8 mouse cellular contexts compared by ENCODE assay signal in the genomic region with DNA sequence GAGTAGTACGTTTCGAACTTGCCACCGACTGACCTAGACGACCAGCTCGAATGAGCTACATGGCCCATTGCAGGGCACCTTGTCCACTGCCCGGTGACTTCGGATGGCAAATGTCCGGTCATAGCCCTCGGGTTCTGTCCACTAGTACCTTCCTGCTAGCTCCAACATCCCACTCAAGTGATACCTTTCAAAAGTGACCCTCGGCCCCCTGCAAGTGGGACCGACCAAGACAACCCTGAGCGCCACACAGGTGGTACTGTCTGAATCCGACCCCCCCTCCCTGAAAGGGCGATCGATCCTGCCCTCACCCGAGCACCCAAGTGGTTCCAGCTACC. TPM values are rescaled to one million over a fixed set of nuclear protein-coding genes. Genes with fewer than 3 reads are reported as not detected.
DNase-seq lines count a peak whose midpoint lies in the region; ATAC-seq and TF ChIP-seq lines count a peak whose summit lies in the region.

No protein-coding gene starts in this region.

- no peak for DNase-seq in gastrocnemius, adult 2 months
- DNase-seq in gastrocnemius, postnatal 25 days: no peak
- DNase-seq in 3T3-L1 (ENCODE audit: low read depth, low spot score): peak; percentile 62
- no peak for DNase-seq in right cerebral cortex, postnatal 4 days

- peak overlapping the region; percentile 83 for H3K4me3 ChIP-seq in gastrocnemius, adult 2 months
- peak overlapping the region; percentile 63 for H3K4me3 ChIP-seq in forebrain, embryonic 15.5 days
- peak overlapping the region; percentile 98 for H3K4me3 ChIP-seq in liver, embryonic 16.5 days (ENCODE audit: low read depth, low read length)

- no peaks in the 10 kb centered on the region for H3K9me3 ChIP-seq in forebrain, embryonic 15.5 days
- H3K9me3 ChIP-seq in liver, embryonic 16.5 days (replicated peaks; ENCODE audit: control insufficient read depth, low read length): no peaks in the 10 kb centered on the region

- H3K27ac ChIP-seq in gastrocnemius, adult 2 months: peak overlapping the region; percentile 95
- H3K27ac ChIP-seq in forebrain, embryonic 15.5 days (replicated peaks): peak overlapping the region; percentile 91; the same call in 1 of the 2 replicates
- H3K27ac ChIP-seq in liver, embryonic 16.5 days (ENCODE audit: low read length): peak overlapping the region; percentile 98

- TF ChIP-seq CTCF in gastrocnemius, adult 2 months (IDR thresholded peaks at IDR 0.05): no peak

- H3K36me3 ChIP-seq in forebrain, embryonic 15.5 days: peaks cover 4% of the 10 kb centered on the region; the same call in 1 of the 2 replicates
- H3K36me3 ChIP-seq in liver, embryonic 16.5 days (ENCODE audit: control insufficient read depth, insufficient read depth): peaks cover 29% of the 10 kb centered on the region

- peak overlapping the region; percentile 57 for H3K9ac ChIP-seq in forebrain, embryonic 15.5 days (replicated peaks)
- H3K9ac ChIP-seq in liver, embryonic 16.5 days (ENCODE audit: low read depth, low read length): peak overlapping the region; percentile 91

- WGBS in forebrain, embryonic 15.5 days: under 1% methylated on average over 16 of the region's 16 CpGs
- under 1% methylated on average over 16 of the region's 16 CpGs for WGBS in liver, embryonic 16.5 days (ENCODE audit: insufficient replicate concordance)

- peak; percentile 23 for ATAC-seq in forebrain, embryonic 15.5 days (replicated peaks)
- ATAC-seq in liver, embryonic 16.5 days (ENCODE audit: low read depth): no peak
- no peak for ATAC-seq in granulocyte monocyte progenitor cell, adult 5-6 weeks (replicated peaks; ENCODE audit: poor library complexity, severe bottlenecking)
- ATAC-seq in cerebellum, adult (ENCODE audit: insufficient number of reproducible peaks, low FRiP score, low TSS enrichment): no peak; the same call in 1 of the 2 replicates

- peak overlapping the region; percentile 73 for H3K4me2 ChIP-seq in forebrain, embryonic 15.5 days (replicated peaks)
- H3K4me2 ChIP-seq in liver, embryonic 16.5 days (ENCODE audit: low read depth, low read length): peak overlapping the region; percentile 91

- intact Hi-C loops in gastrocnemius, adult 2 months (cut with DNase I): no loop called here

- no peaks in the 10 kb centered on the region for H3K27me3 ChIP-seq in forebrain, embryonic 15.5 days
- no peaks in the 10 kb centered on the region for H3K27me3 ChIP-seq in liver, embryonic 16.5 days (ENCODE audit: control insufficient read depth, insufficient read depth, low read depth, low read length)

- peaks cover 35% of the 10 kb centered on the region for H3K4me1 ChIP-seq in forebrain, embryonic 15.5 days
- H3K4me1 ChIP-seq in liver, embryonic 16.5 days (ENCODE audit: control insufficient read depth, low read depth, low read length): peaks cover 50% of the 10 kb centered on the region

RNA-seq across cellular contexts. Expression of a gene that starts 1.0 kb away (rescaled TPM):
- total RNA-seq in gastrocnemius, adult 2 months (2021): 1 to 10 TPM; 9.3 to 9.4 TPM
- total RNA-seq in gastrocnemius, postnatal 25 days (2021): 1 to 10 TPM; 7.2 to 7.9 TPM
- 17.7 and 18.0 TPM in 2 replicates for polyA plus RNA-seq in forebrain, embryonic 15.5 days (2015; fragmentation: Nextera tagmentation; extraction: Ambion mirVana)
- polyA plus RNA-seq in liver, embryonic 16.5 days (2015; fragmentation: Nextera tagmentation; extraction: Ambion mirVana): 29.2 and 31.9 TPM in 2 replicates
- 13.5 and 22.0 TPM in 2 replicates for total RNA-seq in granulocyte monocyte progenitor cell, adult 5-6 weeks (2014; fragmentation: Nextera tagmentation)
- 16.9 and 18.4 TPM in 2 replicates for total RNA-seq in granulocyte monocyte progenitor cell, adult 5-6 weeks (2017)

RNA-seq across cellular contexts. Expression of a gene that starts 1.8 kb away (rescaled TPM):
- 1 to 10 TPM; 5.5 to 6.1 TPM for total RNA-seq in gastrocnemius, adult 2 months (2021)
- total RNA-seq in gastrocnemius, postnatal 25 days (2021): 1 to 10 TPM; 4.6 to 5.2 TPM
- polyA plus RNA-seq in forebrain, embryonic 15.5 days (2015; fragmentation: Nextera tagmentation; extraction: Ambion mirVana): 1.9 and 2.0 TPM in 2 replicates
- polyA plus RNA-seq in liver, embryonic 16.5 days (2015; fragmentation: Nextera tagmentation; extraction: Ambion mirVana): 1.6 and 1.9 TPM in 2 replicates
- 9.8 and 10.0 TPM in 2 replicates for total RNA-seq in granulocyte monocyte progenitor cell, adult 5-6 weeks (2014; fragmentation: Nextera tagmentation)
- 4.9 and 5.2 TPM in 2 replicates for total RNA-seq in granulocyte monocyte progenitor cell, adult 5-6 weeks (2017)

RNA-seq across cellular contexts. Expression of a gene that starts 18.3 kb away (rescaled TPM):
- total RNA-seq in gastrocnemius, adult 2 months (2021): 10 to 100 TPM; 74.1 to 77.4 TPM
- total RNA-seq in gastrocnemius, postnatal 25 days (2021): 10 to 100 TPM; 59.5 to 66.2 TPM
- 16.2 and 17.4 TPM in 2 replicates for polyA plus RNA-seq in forebrain, embryonic 15.5 days (2015; fragmentation: Nextera tagmentation; extraction: Ambion mirVana)
- polyA plus RNA-seq in liver, embryonic 16.5 days (2015; fragmentation: Nextera tagmentation; extraction: Ambion mirVana): 4.0 and 5.3 TPM in 2 replicates
- 76.4 and 110 TPM in 2 replicates for total RNA-seq in granulocyte monocyte progenitor cell, adult 5-6 weeks (2014; fragmentation: Nextera tagmentation)
- total RNA-seq in granulocyte monocyte progenitor cell, adult 5-6 weeks (2017): 41.8 and 45.8 TPM in 2 replicates

RNA-seq across cellular contexts. Expression of a gene that starts 31.2 kb away (rescaled TPM):
- total RNA-seq in gastrocnemius, adult 2 months (2021): 1 to 10 TPM; 5.4 to 7.4 TPM
- total RNA-seq in gastrocnemius, postnatal 25 days (2021): 1 to 10 TPM; 5.8 to 7.2 TPM
- 4.8 and 5.5 TPM in 2 replicates for polyA plus RNA-seq in forebrain, embryonic 15.5 days (2015; fragmentation: Nextera tagmentation; extraction: Ambion mirVana)
- 3.4 and 3.6 TPM in 2 replicates for polyA plus RNA-seq in liver, embryonic 16.5 days (2015; fragmentation: Nextera tagmentation; extraction: Ambion mirVana)
- total RNA-seq in granulocyte monocyte progenitor cell, adult 5-6 weeks (2014; fragmentation: Nextera tagmentation): 10.5 and 10.7 TPM in 2 replicates
- total RNA-seq in granulocyte monocyte progenitor cell, adult 5-6 weeks (2017): 5.3 and 6.0 TPM in 2 replicates

RNA-seq across cellular contexts. Expression of a gene that starts 39.9 kb away (rescaled TPM):
- total RNA-seq in gastrocnemius, adult 2 months (2021): under 1 TPM; 0.08 to 0.13 TPM
- under 1 TPM; 0.08 to 0.21 TPM for total RNA-seq in gastrocnemius, postnatal 25 days (2021)
- polyA plus RNA-seq in forebrain, embryonic 15.5 days (2015; fragmentation: Nextera tagmentation; extraction: Ambion mirVana): 17.4 and 17.5 TPM in 2 replicates
- polyA plus RNA-seq in liver, embryonic 16.5 days (2015; fragmentation: Nextera tagmentation; extraction: Ambion mirVana): 0.99 and 1.7 TPM in 2 replicates
- total RNA-seq in granulocyte monocyte progenitor cell, adult 5-6 weeks (2014; fragmentation: Nextera tagmentation): 18.4 and 26.6 TPM in 2 replicates
- total RNA-seq in granulocyte monocyte progenitor cell, adult 5-6 weeks (2017): 5.0 and 5.1 TPM in 2 replicates
